Mouse (Mus musculus): ENCODE measurements around the gene Cdip1.

DNA sequence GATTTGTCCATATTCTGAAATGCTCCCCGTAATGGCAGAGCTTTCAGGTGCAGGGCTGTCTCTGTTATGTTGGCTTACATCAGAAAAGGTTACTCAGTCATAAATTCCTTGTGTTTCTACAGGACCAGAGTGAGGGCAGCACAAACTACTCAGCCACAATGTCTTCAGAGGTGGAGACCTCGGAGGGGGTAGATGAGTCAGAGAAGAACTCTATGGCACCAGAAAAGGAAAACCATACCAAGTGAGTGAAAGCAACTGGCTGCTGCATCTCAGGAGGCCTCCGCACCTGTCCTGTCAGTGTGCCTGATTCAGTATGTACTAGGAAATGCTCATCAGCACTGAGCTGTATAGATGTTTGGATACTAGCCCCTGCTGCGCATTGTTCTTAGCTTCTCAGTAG is 27.7 kb downstream of the Cdip1 start:
- no peak for TF ChIP-seq CTCF (IDR thresholded peaks at IDR 0.05; ENCODE audit: borderline replicate concordance, insufficient read depth, low read depth, low read length)
- TF ChIP-seq POLR2A (IDR thresholded peaks at IDR 0.05; ENCODE audit: borderline replicate concordance, insufficient read depth, low read length) = no peak
